ENCODE assay signal across 8 mouse cellular contexts in genomic region chr13:42792279-42792678, GRCm38 (mm10).
A peak's percentile ranks its signal among the peaks of the same experiment; 100 is the strongest.
DNase-seq lines count a peak whose midpoint lies in the region; ATAC-seq and TF ChIP-seq lines count a peak whose summit lies in the region.

No protein-coding gene starts in this region.

- 0 out of 2 replicates have a peak, but pooled peaks cover 5% of the 10 kb centered on the region for H3K4me1 ChIP-seq in heart, postnatal 0 days (ENCODE audit: control insufficient read depth, insufficient read depth)
- H3K4me1 ChIP-seq in ES-E14 (ENCODE audit: control insufficient read depth in 2 of 2, insufficient read depth in 2 of 2, low read length in 2 of 2, poor library complexity in 1 of 2) = no peaks in the 10 kb centered on the region
- H3K4me1 ChIP-seq in lung, postnatal 0 days (ENCODE audit: insufficient read depth, low read depth, low read length) = no peaks in the 10 kb centered on the region

- peak; percentile 77 for TF ChIP-seq CTCF in heart, postnatal 0 days (IDR thresholded peaks at IDR 0.05; ENCODE audit: low read depth)
- peak; percentile 88 for TF ChIP-seq CTCF in lung, postnatal 0 days (IDR thresholded peaks at IDR 0.05)

- no peaks in the 10 kb centered on the region for H3K36me3 ChIP-seq in heart, postnatal 0 days (replicated peaks; ENCODE audit: control insufficient read depth, insufficient read depth, low read length)
- H3K36me3 ChIP-seq in ES-E14 (ENCODE audit: control insufficient read depth, insufficient read depth, low read length, poor library complexity, severe bottlenecking) = no peaks in the 10 kb centered on the region
- H3K36me3 ChIP-seq in lung, postnatal 0 days (ENCODE audit: insufficient read depth, low read length) = no peaks in the 10 kb centered on the region

- in situ Hi-C loops in ES-E14 (cut with MboI; ENCODE audit: low sequenced_read_pairs in 2 of 2, unreplicated experiment in 2 of 2) = loop anchor here (25.0 kb wide), 1 partner anchor 180 kb away; no protein-coding TSS in a partner anchor

- peak; percentile 41 for DNase-seq in heart, postnatal 0 days (ENCODE audit: low spot score)
- DNase-seq in heart, adult 8-10 months (ENCODE audit: low spot score) = no peak
- DNase-seq in ES-E14 (ENCODE audit: low read depth, low spot score) = peak; percentile 25
- peak; percentile 54 for DNase-seq in embryo, embryonic 11 days
- peak; percentile 63 for DNase-seq in lung, postnatal 0 days (ENCODE audit: low spot score)
- no peak for DNase-seq in adrenal gland, postnatal 10 days
- no peak for DNase-seq in left cerebral cortex, adult 11 months (ENCODE audit: low spot score)

- no peaks in the 10 kb centered on the region for H3K27me3 ChIP-seq in heart, postnatal 0 days (ENCODE audit: control insufficient read depth, insufficient read depth, low read length)
- H3K27me3 ChIP-seq in lung, postnatal 0 days (replicated peaks; ENCODE audit: insufficient read depth, low read length) = no peaks in the 10 kb centered on the region; the same call in 1 of the 2 replicates

- peak overlapping the region; percentile 44; the same call in 1 of the 2 replicates for H3K4me2 ChIP-seq in heart, postnatal 0 days (ENCODE audit: low read depth, low read length)
- no peak overlapping the region for H3K4me2 ChIP-seq in lung, postnatal 0 days (replicated peaks; ENCODE audit: low read depth, low read length)

- H3K27ac ChIP-seq in heart, postnatal 0 days (ENCODE audit: low read depth) = no peak overlapping the region
- H3K27ac ChIP-seq in ES-E14 (ENCODE audit: insufficient read depth, low read depth, low read length, poor library complexity, severe bottlenecking) = no peak overlapping the region
- H3K27ac ChIP-seq in lung, postnatal 0 days (ENCODE audit: low read length) = no peak overlapping the region

- H3K9ac ChIP-seq in heart, postnatal 0 days (replicated peaks; ENCODE audit: low read depth, low read length) = no peak overlapping the region
- no peak overlapping the region for H3K9ac ChIP-seq in ES-E14 (ENCODE audit: insufficient read depth, low read depth, low read length, poor library complexity, severe bottlenecking)
- no peak overlapping the region for H3K9ac ChIP-seq in lung, postnatal 0 days (replicated peaks; ENCODE audit: low read depth)

- H3K9me3 ChIP-seq in heart, postnatal 0 days (replicated peaks; ENCODE audit: control insufficient read depth, low read length) = no peaks in the 10 kb centered on the region
- H3K9me3 ChIP-seq in ES-E14 (ENCODE audit: control insufficient read depth, insufficient read depth, low read depth, low read length) = no peaks in the 10 kb centered on the region
- H3K9me3 ChIP-seq in lung, postnatal 0 days (ENCODE audit: low read length) = no peaks in the 10 kb centered on the region

- no peak overlapping the region for H3K4me3 ChIP-seq in heart, postnatal 0 days (ENCODE audit: low read depth, low read length)
- H3K4me3 ChIP-seq in ES-E14 (ENCODE audit: insufficient read depth in 1 of 2, low read depth in 1 of 2, low read length in 2 of 2, poor library complexity in 1 of 2, severe bottlenecking in 1 of 2) = no peak overlapping the region
- no peak overlapping the region for H3K4me3 ChIP-seq in lung, postnatal 0 days (ENCODE audit: low read depth, low read length)

- no peak for TF ChIP-seq EP300 in heart, postnatal 0 days (IDR thresholded peaks at IDR 0.05; ENCODE audit: low read depth)
- TF ChIP-seq EP300 in lung, postnatal 0 days (IDR thresholded peaks at IDR 0.05) = no peak

- WGBS in heart, postnatal 0 days = 12% methylated on average over 8 of the region's 8 CpGs
- WGBS in lung, postnatal 0 days = 12% methylated on average over 8 of the region's 8 CpGs

- ATAC-seq in heart, postnatal 0 days (ENCODE audit: insufficient read depth, low read depth) = no peak
- ATAC-seq in lung, postnatal 0 days = no peak
- ATAC-seq in inflammation-experienced regulatory T-cells, adult 6 months = no peak

TF ChIP-seq in ES-E14, 5 proteins besides CTCF, POLR2A, EP300 and RAD21:
- TF ChIP-seq CHD2 (IDR thresholded peaks at IDR 0.05; ENCODE audit: low read depth, low read length) = no peak
- TF ChIP-seq MAFK (IDR thresholded peaks at IDR 0.05; ENCODE audit: insufficient read depth, low read depth, low read length) = no peak
- no peak for TF ChIP-seq ZNF384 (IDR thresholded peaks at IDR 0.05; ENCODE audit: low read depth, low read length)
- TF ChIP-seq ZC3H11A (IDR thresholded peaks at IDR 0.05; ENCODE audit: borderline replicate concordance, low read depth, low read length) = peak; percentile 72; the same call in 1 of the 2 replicates
- TF ChIP-seq HCFC1 (IDR thresholded peaks at IDR 0.05; ENCODE audit: borderline replicate concordance, insufficient read depth, low read length) = no peak

Comparison
In these comparisons a context has a peak if more than half of its experiments do, and no peak if none do; other contexts are left out.
1. DNase-seq: peak in heart, postnatal 0 days (single experiment), ES-E14 (single experiment), embryo, embryonic 11 days (single experiment) and lung, postnatal 0 days (single experiment); none in heart, adult 8-10 months (single experiment), adrenal gland, postnatal 10 days (single experiment) and left cerebral cortex, adult 11 months (single experiment).